Mouse (Mus musculus): ENCODE measurements around the gene Ctnna3. TPM values are rescaled to one million over a fixed set of nuclear protein-coding genes. Genes with fewer than 3 reads are reported as not detected.

Gene Ctnna3
- total and polyA plus RNA-seq, 3 experiments = not detected

DNA sequence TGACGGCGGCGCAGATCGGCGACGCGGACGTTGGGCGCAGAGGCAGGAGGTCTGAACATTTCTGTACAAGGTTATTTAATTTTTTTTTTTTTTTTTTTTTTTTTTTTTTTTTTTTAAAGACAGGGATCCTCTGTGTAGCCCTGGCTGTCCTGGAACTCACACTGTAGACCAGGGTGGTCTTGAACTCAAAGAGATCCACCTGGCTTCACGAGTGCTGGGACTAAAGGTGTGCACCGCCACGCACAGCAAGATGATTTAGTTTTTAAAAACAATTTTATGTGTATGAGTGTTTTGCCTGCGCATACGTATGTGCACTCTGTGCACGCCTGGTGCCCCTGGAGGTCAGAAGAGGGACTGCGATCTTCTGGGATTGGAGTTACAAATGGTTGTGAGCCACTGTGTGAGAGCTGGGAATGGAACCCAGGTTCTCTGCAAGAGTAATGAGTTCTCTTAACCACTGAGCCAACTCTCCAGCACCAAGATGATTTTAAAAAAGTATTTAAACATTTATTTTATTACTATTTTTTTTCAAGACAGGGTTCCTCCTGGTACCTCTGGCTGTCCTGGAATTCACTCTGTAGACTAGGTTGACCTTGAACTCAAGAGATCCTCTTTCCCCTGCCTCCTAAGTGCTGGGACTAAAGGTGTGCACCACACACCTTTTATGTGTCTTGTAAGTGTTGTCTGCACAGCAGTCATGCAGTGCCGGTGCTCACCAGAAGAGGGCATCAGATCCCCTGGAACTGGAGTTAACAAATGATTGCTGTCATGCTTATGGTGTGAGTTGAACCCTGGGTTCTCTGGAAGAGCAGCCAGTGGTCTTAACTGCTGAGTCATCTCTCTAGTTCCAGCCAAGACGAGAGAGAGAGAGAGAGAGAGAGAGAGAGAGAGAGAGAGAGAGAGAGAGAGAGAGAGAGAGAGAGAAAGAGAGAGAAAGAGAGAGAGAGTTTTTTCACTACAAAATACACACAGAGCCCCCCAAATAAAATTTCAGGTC, 7.9 kb upstream of the Ctnna3 start, which contains the start of gene Gm7075:
Gene Gm7075, minus strand, starts transcription at position 51 of the 997 bp plus-strand sequence.
- H3K36me3 ChIP-seq (ENCODE audit: control insufficient read depth in 1 of 2, insufficient read depth in 2 of 2, low read length in 2 of 2) = no peaks in the 10 kb centered on the region
- H3K4me3 ChIP-seq (ENCODE audit: control insufficient read depth in 1 of 2, insufficient read depth in 1 of 2, low read depth in 2 of 2, low read length in 2 of 2) = peak within 1 kb of the TSS; percentile 33 to 39
- no peak within 1 kb of the TSS for H3K27ac ChIP-seq (ENCODE audit: control insufficient read depth, low read depth, low read length)
- no peaks in the 10 kb centered on the region for H3K9me3 ChIP-seq (replicated peaks; ENCODE audit: insufficient read depth, low read length)
- peaks cover 0 to 4% of the 10 kb centered on the region in 2 experiments; a peak in 1 of 4 replicates for H3K4me1 ChIP-seq (ENCODE audit: control insufficient read depth in 1 of 2, insufficient read depth in 2 of 2, low read length in 2 of 2)
- H3K9ac ChIP-seq (ENCODE audit: control insufficient read depth, low read depth, low read length, poor library complexity, severe bottlenecking) = peak within 1 kb of the TSS; percentile 34
- H3K27me3 ChIP-seq (ENCODE audit: control insufficient read depth in 1 of 2, insufficient read depth in 2 of 2, low read length in 2 of 2) = no peaks in the 10 kb centered on the region; a peak in 1 of 4 replicates
- TF ChIP-seq CTCF (IDR thresholded peaks at IDR 0.05 in 2 of 3, conservative IDR thresholded peaks at IDR 0.05 in 1 of 3; ENCODE audit: control insufficient read depth in 1 of 3, insufficient read depth in 1 of 3, low read depth in 2 of 3, low read length in 3 of 3, poor library complexity in 1 of 3, severe bottlenecking in 1 of 3) = peak; percentile 61 to 75 (median 72)
- TF ChIP-seq MAX (IDR thresholded peaks at IDR 0.05; ENCODE audit: low read length) = no peak
- TF ChIP-seq GATA1 (IDR thresholded peaks at IDR 0.05; ENCODE audit: low read depth, low read length) = no peak
- no peak for TF ChIP-seq TCF12 (IDR thresholded peaks at IDR 0.05; ENCODE audit: low read depth, low read length)
- peak; percentile 33; the same call in 1 of the 2 replicates for TF ChIP-seq ZC3H11A (IDR thresholded peaks at IDR 0.05; ENCODE audit: low read depth, low read length)
- no peak for TF ChIP-seq TBP (IDR thresholded peaks at IDR 0.05; ENCODE audit: low read depth, low read length)
- no peak for TF ChIP-seq MXI1 (IDR thresholded peaks at IDR 0.05; ENCODE audit: low read depth, low read length)
- no peak for TF ChIP-seq POLR2AphosphoS2 (IDR thresholded peaks at IDR 0.05; ENCODE audit: low read length)
- no peak for TF ChIP-seq ZMIZ1 (IDR thresholded peaks at IDR 0.05; ENCODE audit: low read depth, low read length)
- peak; percentile 33 for TF ChIP-seq RAD21 (IDR thresholded peaks at IDR 0.05; ENCODE audit: low read depth, low read length)
- 0 out of 2 replicates have a peak, but pooled peaks have one; percentile 41 for TF ChIP-seq MAZ (IDR thresholded peaks at IDR 0.05; ENCODE audit: low read depth, low read length)
- peak; percentile 30; the same call in 1 of the 2 replicates for TF ChIP-seq SIN3A (IDR thresholded peaks at IDR 0.05; ENCODE audit: low read length)
- TF ChIP-seq USF1 (IDR thresholded peaks at IDR 0.05; ENCODE audit: low read depth, low read length) = no peak
- TF ChIP-seq CHD1 (IDR thresholded peaks at IDR 0.05; ENCODE audit: low read depth, low read length) = no peak
- peak; percentile 94 for TF ChIP-seq JUND (IDR thresholded peaks at IDR 0.05; ENCODE audit: low read depth, low read length)
- TF ChIP-seq SMC3 (IDR thresholded peaks at IDR 0.05; ENCODE audit: low read depth, low read length) = peak; percentile 61
- peak; percentile 91 for DNase-seq (ENCODE audit: low read depth, low spot score)
- no peaks in the 10 kb centered on the region for H3K79me2 ChIP-seq (ENCODE audit: control insufficient read depth, insufficient read depth, low read length, poor library complexity)

GRCm38 (mm10) chr10:63422736-63422992, 7.2 kb upstream of the Ctnna3 start:
- peak overlapping the region; percentile 34 for H3K9ac ChIP-seq (ENCODE audit: control insufficient read depth, low read depth, low read length, poor library complexity, severe bottlenecking)
- no peaks in the 10 kb centered on the region; a peak in 1 of 4 replicates for H3K4me1 ChIP-seq (ENCODE audit: control insufficient read depth in 1 of 2, insufficient read depth in 2 of 2, low read length in 2 of 2)
- no peaks in the 10 kb centered on the region for H3K36me3 ChIP-seq (ENCODE audit: control insufficient read depth in 1 of 2, insufficient read depth in 2 of 2, low read length in 2 of 2)
- no peak for TF ChIP-seq EP300 (IDR thresholded peaks at IDR 0.05; ENCODE audit: low read depth in 1 of 2, low read length in 2 of 2)
- TF ChIP-seq POLR2AphosphoS2 (IDR thresholded peaks at IDR 0.05; ENCODE audit: low read length) = no peak
- TF ChIP-seq CHD1 (IDR thresholded peaks at IDR 0.05; ENCODE audit: low read depth, low read length) = no peak
- TF ChIP-seq ZMIZ1 (IDR thresholded peaks at IDR 0.05; ENCODE audit: low read depth, low read length) = no peak
- no peak for TF ChIP-seq POLR2A (IDR thresholded peaks at IDR 0.05; ENCODE audit: control insufficient read depth in 1 of 2, insufficient read depth in 1 of 2, low read depth in 1 of 2, low read length in 2 of 2, poor library complexity in 1 of 2)
- peak; percentile 52 for TF ChIP-seq SMC3 (IDR thresholded peaks at IDR 0.05; ENCODE audit: low read depth, low read length)
- no peak for TF ChIP-seq MYC (IDR thresholded peaks at IDR 0.05; ENCODE audit: low read depth, low read length)
- TF ChIP-seq UBTF (IDR thresholded peaks at IDR 0.05; ENCODE audit: borderline replicate concordance, insufficient read depth, low read depth, low read length) = no peak
- TF ChIP-seq USF1 (IDR thresholded peaks at IDR 0.05; ENCODE audit: low read depth, low read length) = no peak
- TF ChIP-seq ZC3H11A (IDR thresholded peaks at IDR 0.05; ENCODE audit: low read depth, low read length) = peak; percentile 73
- TF ChIP-seq GABPA (IDR thresholded peaks at IDR 0.05; ENCODE audit: low read depth, low read length) = no peak
- no peak for TF ChIP-seq E2F4 (IDR thresholded peaks at IDR 0.05; ENCODE audit: borderline replicate concordance, low read depth, low read length)
- peak in 2 of 3 experiments; percentile 49; a peak in 4 of 6 replicates for TF ChIP-seq CTCF (IDR thresholded peaks at IDR 0.05 in 2 of 3, conservative IDR thresholded peaks at IDR 0.05 in 1 of 3; ENCODE audit: control insufficient read depth in 1 of 3, insufficient read depth in 1 of 3, low read depth in 2 of 3, low read length in 3 of 3, poor library complexity in 1 of 3, severe bottlenecking in 1 of 3)
- 0 out of 2 replicates have a peak, but pooled peaks have one; percentile 14 for TF ChIP-seq SIN3A (IDR thresholded peaks at IDR 0.05; ENCODE audit: low read length)
- no peak for TF ChIP-seq MAX (IDR thresholded peaks at IDR 0.05; ENCODE audit: low read length)
- TF ChIP-seq RCOR1 (IDR thresholded peaks at IDR 0.05; ENCODE audit: low read depth, low read length) = no peak
- peak; percentile 77 for TF ChIP-seq RAD21 (IDR thresholded peaks at IDR 0.05; ENCODE audit: low read depth, low read length)
- no peak for TF ChIP-seq HCFC1 (IDR thresholded peaks at IDR 0.05; ENCODE audit: low read depth, low read length)
- H3K4me3 ChIP-seq (ENCODE audit: control insufficient read depth in 1 of 2, insufficient read depth in 1 of 2, low read depth in 2 of 2, low read length in 2 of 2) = peak overlapping the region; percentile 33 to 39
- H3K27me3 ChIP-seq (ENCODE audit: control insufficient read depth in 1 of 2, insufficient read depth in 2 of 2, low read length in 2 of 2) = no peaks in the 10 kb centered on the region; a peak in 1 of 4 replicates
- H3K27ac ChIP-seq (ENCODE audit: control insufficient read depth, low read depth, low read length) = no peak overlapping the region
- no peaks in the 10 kb centered on the region for H3K9me3 ChIP-seq (replicated peaks; ENCODE audit: insufficient read depth, low read length)
- H3K79me2 ChIP-seq (ENCODE audit: control insufficient read depth, insufficient read depth, low read length, poor library complexity) = no peaks in the 10 kb centered on the region
- DNase-seq (ENCODE audit: low read depth, low spot score) = peak; percentile 77
